Mouse (Mus musculus) megakaryocyte, embryonic 14.5 days (primary cell): ENCODE measurements around the gene Lama2.

Source experiments
- FLI1 ChIP-seq: IDR thresholded peaks from 2 replicates; pipeline ENCODE4 v1.6.1; 2012; ENCODE audit warnings: low read length, inconsistent platforms, mixed read lengths
- GATA1 ChIP-seq: IDR thresholded peaks from 3 replicates; pipeline ENCODE4 v1.6.1; 2012; ENCODE audit warnings: mixed read lengths, low read length, inconsistent platforms, borderline replicate concordance

DNA sequence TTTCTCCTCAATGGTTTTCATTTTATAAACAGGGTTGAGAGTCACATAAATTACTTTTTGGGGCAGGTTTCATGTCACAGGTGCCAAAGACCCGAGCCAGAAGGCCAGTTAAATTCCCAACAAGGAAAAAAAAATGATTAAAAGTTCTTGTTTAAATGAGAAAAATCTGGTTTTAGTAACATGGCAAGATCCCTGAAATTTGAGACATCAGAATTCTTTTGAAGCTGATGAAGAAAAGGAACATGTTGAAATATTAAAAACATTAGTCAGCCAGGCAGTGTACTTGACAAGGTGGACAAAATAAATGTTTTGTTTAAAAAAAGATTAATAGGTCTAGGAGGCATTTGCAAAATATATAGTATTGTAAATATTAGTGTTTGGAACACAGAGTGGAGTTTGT, 634.1 kb downstream of the Lama2 start:
- TF ChIP-seq GATA1, result no peak
- TF ChIP-seq FLI1, result no peak
